Mouse (Mus musculus) retina, postnatal 7 days (tissue): Measurements from ENCODE around the gene Plxna2.
A peak's percentile ranks its signal among the peaks of the same experiment; 100 is the strongest.

Experiments
- DNase-seq: peaks from one replicate; pipeline ENCODE4 v3.0.0-alpha.2; 2012; ENCODE audit warnings: low read depth, low spot score

Plxna2 gene

GRCm38 (mm10) chr1:194764951-194765350, 146.9 kb downstream of the Plxna2 start:
- DNase-seq: no peak

- DNase-seq: no peak
Observed at GRCm38 (mm10) chr1:194768799-194769198, 150.8 kb downstream of the Plxna2 start.

GRCm38 (mm10) chr1:194772053-194772452, 154.0 kb downstream of the Plxna2 start:
- no peak for DNase-seq

DNA sequence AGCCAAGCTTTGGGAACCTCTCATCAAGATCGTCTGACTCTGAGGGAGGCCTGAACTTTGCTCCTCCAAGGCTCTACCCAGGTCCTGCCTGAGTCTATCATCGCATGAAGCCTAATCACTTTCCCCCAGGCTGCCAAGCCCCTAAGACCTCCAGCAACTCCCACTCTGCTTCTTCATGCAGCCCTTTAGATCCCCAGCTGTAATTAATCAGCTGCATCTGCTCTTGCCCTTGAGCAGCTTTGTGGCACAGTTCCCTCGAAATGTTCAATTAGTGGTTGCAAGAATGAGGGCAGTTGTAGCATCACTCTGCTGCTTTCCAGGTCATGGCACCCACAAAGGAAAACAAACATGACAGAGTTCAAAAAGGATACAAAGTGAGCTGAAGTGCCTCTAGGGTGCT, 155.9 kb downstream of the Plxna2 start:
- DNase-seq: peak; percentile 34

- no peak for DNase-seq
Observed at GRCm38 (mm10) chr1:194774350-194774749, 156.3 kb downstream of the Plxna2 start.

- no peak for DNase-seq
Observed at GRCm38 (mm10) chr1:194774754-194775153, 156.7 kb downstream of the Plxna2 start.

DNA sequence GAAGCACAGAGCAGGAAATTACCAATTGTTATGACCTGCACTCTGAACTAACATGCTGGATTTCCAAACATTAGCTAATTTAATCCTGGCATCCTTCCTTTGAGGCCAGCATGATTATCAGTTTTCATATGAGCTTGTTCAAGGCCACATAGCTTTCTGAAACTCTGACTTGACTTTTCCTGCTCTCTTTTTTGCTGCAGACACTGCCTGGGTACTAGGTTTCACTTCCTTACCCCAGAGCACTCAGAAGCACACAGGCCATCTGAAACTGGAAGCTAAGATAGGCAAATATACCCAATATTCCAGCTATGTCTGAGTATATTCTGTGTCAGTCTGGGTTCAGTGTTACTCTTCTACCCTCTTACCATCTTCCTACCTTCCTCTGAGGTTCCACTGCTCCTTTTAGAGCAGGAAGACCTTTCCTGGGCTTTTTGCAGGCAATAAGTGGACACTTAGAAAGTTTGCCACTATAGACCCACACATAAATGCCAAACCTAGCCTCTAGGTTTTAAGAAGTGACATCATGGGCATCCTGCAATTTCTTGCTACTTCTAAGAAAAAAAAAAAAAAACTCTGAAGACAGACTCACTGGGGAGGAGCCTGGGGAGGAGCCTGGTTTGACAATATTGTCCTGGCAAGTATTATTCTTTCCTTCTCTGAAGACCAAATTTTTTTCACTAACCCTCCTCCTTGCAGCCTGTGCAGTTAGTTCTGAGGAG, 157.8 kb downstream of the Plxna2 start:
- DNase-seq: no peak

GRCm38 (mm10) chr1:194776510-194777244, 158.7 kb downstream of the Plxna2 start:
- DNase-seq: no peak

- no peak for DNase-seq
Observed at GRCm38 (mm10) chr1:194777608-194778007, 159.6 kb downstream of the Plxna2 start.

DNA sequence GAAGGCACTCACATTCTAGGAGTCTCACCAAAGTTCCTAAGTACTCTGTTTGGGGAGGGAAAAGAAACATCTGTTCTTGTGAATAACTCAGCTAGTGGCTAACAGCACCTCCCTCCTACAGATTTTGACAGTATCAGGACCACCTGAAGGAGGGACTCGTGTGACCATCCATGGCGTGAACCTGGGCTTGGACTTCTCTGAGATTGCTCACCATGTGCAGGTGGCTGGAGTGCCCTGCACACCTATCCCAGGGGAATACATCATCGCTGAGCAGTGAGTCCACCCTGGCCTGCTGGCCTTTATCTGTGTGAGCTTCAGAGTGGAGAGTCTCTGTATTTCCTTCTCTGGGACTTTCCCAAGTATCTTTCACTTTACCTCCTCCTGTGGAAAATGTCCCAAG, 162.4 kb downstream of the Plxna2 start:
- no peak for DNase-seq

- DNase-seq: no peak
Observed at GRCm38 (mm10) chr1:194780794-194781390, 162.9 kb downstream of the Plxna2 start.

- DNase-seq: no peak
Observed at GRCm38 (mm10) chr1:194781556-194781955, 163.5 kb downstream of the Plxna2 start.

DNA sequence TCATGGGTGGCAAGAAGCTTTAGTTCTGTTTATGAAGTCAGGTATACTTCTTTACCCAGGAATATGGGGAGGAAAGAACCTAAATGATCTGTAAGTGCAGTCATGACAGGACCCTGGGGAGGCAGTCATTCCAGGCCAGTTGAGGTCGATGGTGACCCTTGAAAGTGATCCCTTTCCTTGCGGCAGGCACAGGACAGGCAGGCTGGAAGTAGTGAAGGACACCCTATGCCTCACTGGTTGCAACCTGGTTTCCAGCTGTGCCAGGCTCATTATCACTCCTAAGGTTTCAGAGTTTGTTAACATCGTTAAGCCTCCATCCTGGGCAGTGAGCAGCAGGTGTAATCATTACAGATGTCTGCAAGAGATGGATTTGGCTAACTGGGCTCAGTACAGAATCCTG, 164.3 kb downstream of the Plxna2 start:
- peak; percentile 28 for DNase-seq

- DNase-seq: no peak
Observed at GRCm38 (mm10) chr1:194787626-194788025, 169.6 kb downstream of the Plxna2 start.

DNA sequence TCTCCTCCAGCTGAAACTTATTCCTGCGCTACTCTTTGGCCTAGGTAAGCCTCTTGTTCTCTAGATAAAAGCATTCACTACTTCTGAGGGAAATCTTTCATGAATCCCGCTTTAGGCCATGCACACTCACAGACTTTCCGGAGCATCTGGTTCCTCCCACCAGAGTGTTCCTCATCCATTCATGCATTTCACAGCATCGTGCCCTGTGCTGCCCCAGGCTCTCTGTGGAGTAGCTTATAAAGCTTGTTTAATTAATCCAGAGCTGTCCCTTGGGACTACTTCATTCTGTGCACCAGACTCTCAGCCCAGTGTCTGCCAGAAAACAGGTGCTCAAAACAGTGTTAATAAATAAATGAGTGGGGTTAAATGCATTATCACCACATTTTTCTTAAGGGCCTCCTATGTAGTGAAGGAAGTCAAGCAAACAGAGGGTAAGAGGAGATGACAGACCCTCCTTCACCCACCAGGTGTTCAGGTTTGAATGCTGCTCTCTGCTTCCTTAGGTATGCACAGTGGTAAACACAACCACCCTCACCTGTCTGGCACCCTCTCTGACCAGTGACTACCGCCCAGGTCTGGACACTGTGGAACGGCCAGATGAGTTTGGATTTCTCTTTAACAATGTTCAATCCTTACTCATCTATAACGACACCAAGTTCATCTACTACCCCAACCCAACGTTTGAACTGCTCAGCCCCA, 175.4 kb downstream of the Plxna2 start:
- no peak for DNase-seq

DNA sequence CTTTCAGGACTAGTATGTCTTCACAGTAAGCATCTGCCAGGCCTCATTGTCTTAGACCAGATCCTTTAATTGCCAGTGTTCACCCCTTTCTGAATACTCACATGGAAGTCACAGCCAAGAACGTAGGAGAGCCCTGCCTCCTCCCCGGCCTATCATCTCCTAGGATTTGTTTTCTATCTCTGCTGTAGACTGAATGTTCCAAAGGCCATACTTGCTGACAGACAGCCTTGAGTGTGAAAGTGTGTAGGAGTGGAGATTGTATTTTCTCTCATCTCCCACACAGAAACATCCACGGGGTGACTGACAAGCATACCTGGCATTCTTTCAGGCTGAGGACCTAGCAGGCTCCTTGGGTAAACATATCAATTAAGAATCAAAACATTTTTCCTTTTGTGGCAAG, 177.3 kb downstream of the Plxna2 start:
- no peak for DNase-seq

DNA sequence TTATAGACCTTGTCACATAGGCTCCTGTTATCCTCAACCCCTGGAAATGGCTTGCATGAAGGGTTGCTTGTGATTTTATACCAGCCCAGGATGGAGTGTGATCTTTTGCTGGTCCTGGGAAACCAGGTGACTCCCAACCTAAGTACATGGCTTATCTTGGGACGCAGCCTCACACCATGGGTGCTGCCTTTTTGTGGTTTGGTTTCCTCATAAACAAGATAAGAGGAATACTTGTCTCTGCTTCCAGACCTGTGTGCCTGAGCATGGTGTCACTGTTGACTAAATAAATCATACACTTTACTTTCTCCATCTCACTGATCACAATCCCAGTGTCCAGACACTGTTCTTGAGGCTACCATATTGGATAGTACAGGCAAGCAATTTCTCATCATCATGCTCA, 179.8 kb downstream of the Plxna2 start:
- DNase-seq: no peak

GRCm38 (mm10) chr1:194798511-194798910, 180.5 kb downstream of the Plxna2 start:
- no peak for DNase-seq

GRCm38 (mm10) chr1:194808261-194808660, 190.2 kb downstream of the Plxna2 start:
- no peak for DNase-seq

- no peak for DNase-seq
Observed at GRCm38 (mm10) chr1:194808681-194809080, 190.7 kb downstream of the Plxna2 start.

DNA sequence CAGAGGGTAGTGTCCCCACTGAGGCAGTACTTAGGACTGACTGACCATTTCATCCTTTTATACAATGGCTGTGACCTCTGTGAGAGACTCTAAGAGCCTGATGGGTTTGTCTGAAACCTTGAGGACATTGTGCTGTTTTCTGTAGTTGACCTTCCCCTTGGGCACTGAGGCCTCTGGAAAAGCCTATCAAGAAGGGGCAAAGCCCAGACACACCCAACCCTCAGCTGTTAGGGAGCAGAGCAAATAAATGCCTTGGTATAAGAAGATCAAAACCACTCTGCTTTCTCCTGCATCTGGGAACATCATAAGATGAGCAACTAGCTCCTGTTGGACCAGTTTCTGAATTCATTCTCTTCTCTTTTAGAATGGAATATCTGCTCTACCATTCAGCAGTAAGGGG, 191.6 kb downstream of the Plxna2 start:
- no peak for DNase-seq

GRCm38 (mm10) chr1:194814187-194814586, 196.2 kb downstream of the Plxna2 start:
- no peak for DNase-seq
